Mouse (Mus musculus) macrophage (primary cell): ENCODE data around the gene Xrcc4. TPM values are rescaled to one million over a fixed set of nuclear protein-coding genes. Genes with fewer than 3 reads are reported as not detected.

Source experiments
- H3K27ac ChIP-seq: fragments of 350-480 bp; formaldehyde crosslinking; 2 replicates; pipeline ENCODE4 v1.9.0; 2021
- H3K36me3 ChIP-seq: fragments of 350-480 bp; formaldehyde crosslinking; 2 replicates; pipeline ENCODE4 v1.9.0; 2021; ENCODE audit errors: inconsistent target
- H3K4me3 ChIP-seq: fragments of 350-480 bp; formaldehyde crosslinking; 2 replicates; pipeline ENCODE4 v1.9.0; 2021; ENCODE audit errors: inconsistent target
- H3K79me2 ChIP-seq: fragments of 350-480 bp; formaldehyde crosslinking; 2 replicates; pipeline ENCODE4 v1.9.0; 2021; ENCODE audit errors: inconsistent target
- WGBS: methylation state at CpG from one replicate; pipeline ENCODE4 v1.1.7; 2026; ENCODE audit warnings: inconsistent platforms; ENCODE audit not compliant: missing documents; 5-methylcytosine and 5-hydroxymethylcytosine counted together
- polyA plus RNA-seq: library from polyadenylated mRNA; stranded (reverse); fragments of 250-400 nt; gene quantifications from 3 replicates; pipeline ENCODE4 v1.2.4, GENCODE M21; 2018; ENCODE audit warnings: inconsistent platforms

The Xrcc4 gene
- polyA plus RNA-seq, 1 experiment from 2014 or later = 21.4 TPM

- Histone ChIP-seq H3K36me3 (no peaks in the 10 kb centered on the region), H3K27ac (no peak overlapping the region), H3K79me2 (no peaks in the 10 kb centered on the region), H3K4me3 (no peak overlapping the region)
- WGBS = 88% methylated on average over 8 of the region's 8 CpGs
Measured at GRCm38 (mm10) chr13:90012198-90012597, 77.2 kb downstream of the Xrcc4 start.

- no peaks in the 10 kb centered on the region for H3K79me2 ChIP-seq
- H3K27ac ChIP-seq = no peak overlapping the region
- no peaks in the 10 kb centered on the region for H3K36me3 ChIP-seq
- WGBS = 93% methylated on average over 8 of the region's 8 CpGs
- no peak overlapping the region for H3K4me3 ChIP-seq
Measured at GRCm38 (mm10) chr13:90011129-90011528, 78.3 kb downstream of the Xrcc4 start.

GRCm38 (mm10) chr13:90009786-90010185 is 79.6 kb downstream of the Xrcc4 start:
- Histone ChIP-seq H3K4me3 (no peak overlapping the region), H3K27ac (no peak overlapping the region), H3K36me3 (no peaks in the 10 kb centered on the region), H3K79me2 (no peaks in the 10 kb centered on the region)

GRCm38 (mm10) chr13:90005561-90005960 is 83.8 kb downstream of the Xrcc4 start:
- WGBS = 100% methylated on average over 1 of the region's 1 CpGs
- Histone ChIP-seq H3K36me3 (no peaks in the 10 kb centered on the region), H3K79me2 (no peaks in the 10 kb centered on the region), H3K4me3 (no peak overlapping the region), H3K27ac (no peak overlapping the region)

DNA sequence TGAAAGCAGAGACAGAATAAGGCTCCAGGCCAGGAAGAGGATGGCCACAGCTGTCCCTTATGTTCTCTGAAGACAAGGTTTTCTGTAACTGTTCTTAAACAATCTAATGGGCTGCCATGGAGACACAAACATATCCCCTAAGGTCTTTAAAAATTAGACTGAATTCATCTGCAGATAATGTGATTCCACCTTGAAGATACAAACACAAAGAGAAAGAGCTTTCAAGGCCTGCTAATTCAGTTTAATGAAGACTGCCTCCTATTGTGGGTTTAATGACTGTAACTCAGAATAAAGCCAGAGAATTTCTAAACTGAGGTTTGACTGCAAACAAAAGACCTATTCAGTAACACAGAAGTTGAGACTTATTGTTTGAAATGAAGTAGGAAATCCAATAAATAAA is 91.9 kb downstream of the Xrcc4 start:
- Histone ChIP-seq H3K79me2 (no peaks in the 10 kb centered on the region), H3K4me3 (no peak overlapping the region), H3K36me3 (no peaks in the 10 kb centered on the region), H3K27ac (no peak overlapping the region)

DNA sequence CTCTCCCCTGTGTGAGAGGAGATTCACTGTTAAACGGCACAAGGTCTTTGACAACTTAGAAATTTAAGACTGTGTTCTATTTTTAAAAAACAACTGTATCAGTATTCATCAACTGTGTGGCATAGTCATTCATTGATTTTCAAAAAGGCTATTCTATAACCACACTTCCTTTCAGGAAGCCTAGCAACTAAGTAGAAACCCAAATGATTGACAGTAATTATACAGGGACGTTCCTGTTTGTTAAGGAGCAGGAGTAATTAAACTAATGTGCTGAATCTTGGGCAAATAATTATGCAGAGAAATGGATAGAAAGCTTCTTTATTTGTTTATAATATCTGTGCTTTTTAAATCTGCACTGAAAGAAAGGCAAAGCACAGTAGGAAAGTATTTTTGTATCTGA is 103.3 kb downstream of the Xrcc4 start:
- Histone ChIP-seq H3K36me3 (no peaks in the 10 kb centered on the region), H3K27ac (no peak overlapping the region), H3K4me3 (no peak overlapping the region), H3K79me2 (no peaks in the 10 kb centered on the region)
- 28% methylated on average over 2 of the region's 2 CpGs for WGBS

GRCm38 (mm10) chr13:89970940-89971339 is 118.5 kb downstream of the Xrcc4 start:
- Histone ChIP-seq H3K27ac (no peak overlapping the region), H3K79me2 (no peaks in the 10 kb centered on the region), H3K36me3 (no peaks in the 10 kb centered on the region), H3K4me3 (no peak overlapping the region)
- WGBS = 84% methylated on average over 3 of the region's 3 CpGs

- Histone ChIP-seq H3K27ac (no peak overlapping the region), H3K36me3 (no peaks in the 10 kb centered on the region), H3K4me3 (no peak overlapping the region), H3K79me2 (no peaks in the 10 kb centered on the region)
Measured at GRCm38 (mm10) chr13:89968671-89969070, 120.7 kb downstream of the Xrcc4 start.

DNA sequence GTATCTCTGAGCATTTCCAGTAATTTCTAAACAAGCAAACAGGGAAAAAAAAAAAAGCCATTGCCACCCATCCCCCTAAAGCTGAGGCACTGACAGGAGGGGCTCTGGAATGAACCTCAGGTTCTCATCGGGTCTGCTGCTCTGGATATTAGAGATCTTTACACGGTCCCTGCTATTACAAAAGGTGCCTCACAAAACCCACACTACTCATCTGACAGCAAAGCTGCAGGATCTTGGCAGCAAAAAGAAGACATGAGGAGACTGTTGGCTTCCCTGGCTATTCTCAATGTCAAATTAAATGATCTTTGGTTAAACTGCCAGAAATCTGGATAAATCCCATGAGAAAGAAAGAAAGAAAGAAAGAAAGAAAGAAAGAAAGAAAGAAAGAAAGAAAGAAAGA is 145.1 kb downstream of the Xrcc4 start:
- no peak overlapping the region for H3K27ac ChIP-seq
- no peaks in the 10 kb centered on the region for H3K79me2 ChIP-seq
- no peak overlapping the region for H3K4me3 ChIP-seq
- 100% methylated on average over 1 of the region's 2 CpGs for WGBS
- no peaks in the 10 kb centered on the region for H3K36me3 ChIP-seq

GRCm38 (mm10) chr13:89929477-89929876 is 159.9 kb downstream of the Xrcc4 start:
- Histone ChIP-seq H3K36me3 (no peaks in the 10 kb centered on the region), H3K27ac (no peak overlapping the region), H3K79me2 (no peaks in the 10 kb centered on the region), H3K4me3 (no peak overlapping the region)
- WGBS = 52% methylated on average over 3 of the region's 3 CpGs

DNA sequence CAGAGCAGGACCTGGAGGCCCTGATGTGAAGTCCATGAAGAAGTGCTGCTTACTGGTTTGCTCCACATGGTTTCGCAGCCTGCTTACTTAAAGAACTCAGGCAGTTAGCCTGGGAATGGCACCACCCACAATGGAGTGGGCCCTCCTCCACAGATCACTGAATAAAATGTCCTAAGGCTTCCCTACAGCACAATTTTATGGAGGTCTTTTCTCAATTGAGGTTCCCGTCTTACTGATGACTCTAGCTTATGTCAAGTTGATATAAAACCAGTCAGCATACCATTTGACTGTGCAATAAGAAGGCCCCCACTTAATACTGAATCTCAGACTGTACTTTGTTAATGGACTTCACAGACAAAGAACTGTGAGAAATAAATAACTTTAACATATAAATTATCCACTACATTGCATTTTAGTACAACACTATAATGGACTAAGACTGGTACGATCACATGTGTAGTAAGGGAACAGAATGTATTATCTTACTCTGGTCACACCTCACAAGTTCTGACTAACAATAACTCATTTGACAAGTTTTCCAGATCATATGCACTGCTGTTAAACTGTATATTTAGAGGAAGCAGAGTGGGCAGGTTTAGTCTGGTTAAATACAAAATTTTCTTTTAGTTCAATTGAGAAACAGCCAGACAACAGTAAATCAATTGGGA is 170.5 kb downstream of the Xrcc4 start:
- Histone ChIP-seq H3K4me3 (no peak overlapping the region), H3K79me2 (no peaks in the 10 kb centered on the region), H3K36me3 (no peaks in the 10 kb centered on the region), H3K27ac (no peak overlapping the region)
- 91% methylated on average over 3 of the region's 3 CpGs for WGBS

GRCm38 (mm10) chr13:89914332-89914731 is 175.1 kb downstream of the Xrcc4 start:
- H3K79me2 ChIP-seq = no peaks in the 10 kb centered on the region
- 96% methylated on average over 5 of the region's 5 CpGs for whole genome bisulfite sequencing

GRCm38 (mm10) chr13:89913891-89914290 is 175.5 kb downstream of the Xrcc4 start:
- H3K4me3 ChIP-seq = no peak overlapping the region
- 87% methylated on average over 6 of the region's 6 CpGs for WGBS
- no peaks in the 10 kb centered on the region for H3K79me2 ChIP-seq
- H3K27ac ChIP-seq = no peak overlapping the region
- H3K36me3 ChIP-seq = no peaks in the 10 kb centered on the region

More at GRCm38 (mm10) chr13:89914332-89914731, 175.1 kb downstream of the Xrcc4 start:
- no peak overlapping the region for H3K4me3 ChIP-seq
- no peaks in the 10 kb centered on the region for H3K36me3 ChIP-seq
- H3K27ac ChIP-seq = no peak overlapping the region

- no peak overlapping the region for H3K4me3 ChIP-seq
- H3K79me2 ChIP-seq = no peaks in the 10 kb centered on the region
- 90% methylated on average over 2 of the region's 2 CpGs for WGBS
- H3K36me3 ChIP-seq = no peaks in the 10 kb centered on the region
- no peak overlapping the region for H3K27ac ChIP-seq
Measured at GRCm38 (mm10) chr13:89906120-89906519, 183.3 kb downstream of the Xrcc4 start.

DNA sequence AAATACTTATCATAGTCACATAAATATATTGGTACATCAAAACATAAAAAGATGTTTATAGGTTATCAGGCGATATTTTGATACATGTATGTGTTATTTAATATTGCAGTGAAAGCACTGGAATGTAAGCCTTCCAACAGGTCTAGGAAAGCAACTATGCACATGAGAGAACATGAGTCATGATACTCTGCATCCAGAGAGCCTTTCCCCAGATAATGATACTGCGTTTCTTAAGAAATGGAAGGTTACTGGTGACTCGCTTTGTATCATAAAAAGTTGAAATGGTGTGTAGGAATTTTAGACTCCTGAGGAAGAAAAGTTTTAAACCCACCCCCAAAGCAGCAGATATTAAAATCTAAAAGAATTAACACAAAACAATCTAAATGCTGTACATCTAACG is 190.3 kb downstream of the Xrcc4 start:
- Histone ChIP-seq H3K79me2 (no peaks in the 10 kb centered on the region), H3K36me3 (no peaks in the 10 kb centered on the region), H3K27ac (no peak overlapping the region), H3K4me3 (no peak overlapping the region)
- WGBS = 89% methylated on average over 4 of the region's 4 CpGs

DNA sequence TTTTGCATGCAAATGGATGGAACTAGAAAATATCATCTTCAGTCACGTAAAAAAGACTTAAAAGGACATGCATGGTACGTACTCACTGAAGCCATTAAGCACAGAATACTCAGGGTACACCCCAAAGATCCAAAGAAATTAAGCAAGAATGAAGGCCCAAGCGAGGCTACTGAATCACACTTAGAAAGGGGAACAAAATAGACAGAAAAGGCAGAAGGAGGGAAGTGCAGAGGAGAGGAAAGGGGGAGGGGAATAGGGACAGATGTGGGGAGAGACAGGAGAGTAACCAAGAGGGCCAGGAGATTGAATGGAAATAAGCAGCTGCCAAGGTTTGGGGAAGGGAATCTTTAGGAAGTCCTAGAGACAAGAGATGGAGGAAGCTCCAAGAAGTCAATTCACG is 197.3 kb downstream of the Xrcc4 start:
- WGBS = 72% methylated on average over 4 of the region's 4 CpGs
- H3K27ac ChIP-seq = no peak overlapping the region

More for the DNA sequence above, 197.3 kb downstream of the Xrcc4 start:
- H3K36me3 ChIP-seq = no peaks in the 10 kb centered on the region
- no peaks in the 10 kb centered on the region for H3K79me2 ChIP-seq
- H3K4me3 ChIP-seq = no peak overlapping the region
